Mouse (Mus musculus): ENCODE results near the gene Setd5. TPM values are rescaled to one million over a fixed set of nuclear protein-coding genes. Genes with fewer than 3 reads are reported as not detected.
A peak's percentile ranks its signal among the peaks of the same experiment; 100 is the strongest.

Gene Setd5
- polyA plus RNA-seq, 1 experiment from 2014 or later, result 44.1 TPM

GRCm38 (mm10) chr6:113047016-113047746 is 30.0 kb upstream of the Setd5 start:
- Histone ChIP-seq H3K27ac (ENCODE audit: low read depth, low read length) (no peak overlapping the region), H3K4me1 (ENCODE audit: control insufficient read depth, insufficient read depth, low read length) (peaks cover 15% of the 10 kb centered on the region), H3K27me3 (replicated peaks; ENCODE audit: control insufficient read depth, insufficient read depth, low read length) (no peaks in the 10 kb centered on the region), H3K4me3 (ENCODE audit: low read depth, low read length) (peak overlapping the region; percentile 75), H3K4me2 (ENCODE audit: low read length) (peak overlapping the region; percentile 93), H3K9ac (ENCODE audit: low read length) (peak overlapping the region; percentile 66), H3K9me3 (replicated peaks; ENCODE audit: control insufficient read depth, low read length) (no peaks in the 10 kb centered on the region), H3K36me3 (ENCODE audit: control insufficient read depth, insufficient read depth, low read length) (peaks cover 31% of the 10 kb centered on the region)
- ATAC-seq (no peak), DNase-seq (ENCODE audit: low spot score) (no peak)
- 68% methylated on average over 15 of the region's 15 CpGs for WGBS

DNA sequence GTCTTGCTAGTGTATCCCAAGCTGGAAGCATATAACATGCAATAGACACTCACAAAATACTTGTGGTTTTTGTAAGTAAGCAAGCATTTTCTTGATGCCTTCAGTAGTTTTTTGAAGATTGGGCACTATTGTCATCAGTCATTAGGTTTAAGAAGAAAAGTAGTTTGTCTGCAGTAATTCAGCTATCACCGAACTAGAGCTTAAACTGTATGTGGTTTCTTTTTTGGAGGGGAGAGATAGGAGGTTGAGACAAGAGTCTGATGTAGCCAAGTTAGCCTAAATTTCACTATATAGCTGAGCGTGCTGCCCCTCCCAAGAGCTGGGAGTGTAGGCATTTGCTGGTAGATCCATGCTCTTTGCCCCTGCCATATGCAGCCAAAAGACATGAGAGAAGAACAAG is 28.8 kb upstream of the Setd5 start:
- ATAC-seq, result no peak
- WGBS, result 91% methylated on average over 2 of the region's 2 CpGs

GRCm38 (mm10) chr6:113049159-113049558 is 28.0 kb upstream of the Setd5 start:
- no peak for DNase-seq (ENCODE audit: low spot score)
- WGBS, result 89% methylated on average over 3 of the region's 3 CpGs

More for the DNA sequence above, 28.8 kb upstream of the Setd5 start:
- peaks cover 42% of the 10 kb centered on the region for H3K36me3 ChIP-seq (ENCODE audit: control insufficient read depth, insufficient read depth, low read length)
- DNase-seq (ENCODE audit: low spot score), result no peak
- H3K4me3 ChIP-seq (ENCODE audit: low read depth, low read length), result no peak overlapping the region
- H3K27ac ChIP-seq (ENCODE audit: low read depth, low read length), result no peak overlapping the region
- no peak overlapping the region for H3K9ac ChIP-seq (ENCODE audit: low read length)
- no peaks in the 10 kb centered on the region for H3K9me3 ChIP-seq (replicated peaks; ENCODE audit: control insufficient read depth, low read length)
- H3K4me1 ChIP-seq (ENCODE audit: control insufficient read depth, insufficient read depth, low read length), result peaks cover 15% of the 10 kb centered on the region
- H3K27me3 ChIP-seq (replicated peaks; ENCODE audit: control insufficient read depth, insufficient read depth, low read length), result no peaks in the 10 kb centered on the region
- H3K4me2 ChIP-seq (ENCODE audit: low read length), result no peak overlapping the region

GRCm38 (mm10) chr6:113052972-113053371 is 24.2 kb upstream of the Setd5 start:
- ATAC-seq (no peak), DNase-seq (ENCODE audit: low spot score) (no peak)
- Histone ChIP-seq H3K9me3 (replicated peaks; ENCODE audit: control insufficient read depth, low read length) (no peaks in the 10 kb centered on the region), H3K4me2 (ENCODE audit: low read length) (no peak overlapping the region), H3K27me3 (replicated peaks; ENCODE audit: control insufficient read depth, insufficient read depth, low read length) (no peaks in the 10 kb centered on the region), H3K27ac (ENCODE audit: low read depth, low read length) (no peak overlapping the region), H3K4me3 (ENCODE audit: low read depth, low read length) (no peak overlapping the region), H3K4me1 (ENCODE audit: control insufficient read depth, insufficient read depth, low read length) (peaks cover 2% of the 10 kb centered on the region; the same call in 1 of the 2 replicates), H3K36me3 (ENCODE audit: control insufficient read depth, insufficient read depth, low read length) (peaks cover 77% of the 10 kb centered on the region), H3K9ac (ENCODE audit: low read length) (no peak overlapping the region)
- 89% methylated on average over 3 of the region's 3 CpGs for WGBS

More at GRCm38 (mm10) chr6:113049159-113049558, 28.0 kb upstream of the Setd5 start:
- Histone ChIP-seq H3K9ac (ENCODE audit: low read length) (no peak overlapping the region), H3K4me3 (ENCODE audit: low read depth, low read length) (no peak overlapping the region), H3K9me3 (replicated peaks; ENCODE audit: control insufficient read depth, low read length) (no peaks in the 10 kb centered on the region), H3K27me3 (replicated peaks; ENCODE audit: control insufficient read depth, insufficient read depth, low read length) (no peaks in the 10 kb centered on the region), H3K36me3 (ENCODE audit: control insufficient read depth, insufficient read depth, low read length) (peaks cover 43% of the 10 kb centered on the region), H3K4me2 (ENCODE audit: low read length) (no peak overlapping the region), H3K4me1 (ENCODE audit: control insufficient read depth, insufficient read depth, low read length) (peaks cover 15% of the 10 kb centered on the region), H3K27ac (ENCODE audit: low read depth, low read length) (no peak overlapping the region)
- no peak for ATAC-seq

DNA sequence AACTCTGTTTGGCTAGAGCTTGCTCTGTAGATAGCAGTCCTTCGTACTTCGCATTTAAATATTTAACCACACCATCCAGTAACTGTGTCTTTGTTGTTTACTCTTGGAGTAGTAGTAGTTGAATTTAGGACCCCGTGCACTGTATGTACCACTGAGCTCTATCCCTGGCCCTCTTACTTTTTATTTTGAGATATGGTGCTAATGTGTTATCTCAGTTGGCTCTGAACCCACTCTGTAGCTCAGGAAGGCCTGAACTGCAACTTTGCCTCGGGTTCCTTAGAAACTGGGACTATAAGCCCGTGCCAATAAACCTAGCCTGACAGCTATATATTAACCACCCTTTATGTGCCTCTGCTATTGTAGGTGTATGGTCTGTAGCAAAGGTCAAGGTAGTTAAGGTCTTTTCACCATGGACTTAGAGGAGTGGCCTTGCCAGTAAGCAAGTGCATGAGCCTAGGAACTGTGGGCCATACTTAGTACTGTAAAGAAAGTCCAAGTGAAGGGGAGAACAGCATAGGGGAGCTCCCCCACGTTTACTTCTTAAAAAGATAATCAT is 22.5 kb upstream of the Setd5 start:
- H3K4me1 ChIP-seq (ENCODE audit: control insufficient read depth, insufficient read depth, low read length), result no peaks in the 10 kb centered on the region

DNA sequence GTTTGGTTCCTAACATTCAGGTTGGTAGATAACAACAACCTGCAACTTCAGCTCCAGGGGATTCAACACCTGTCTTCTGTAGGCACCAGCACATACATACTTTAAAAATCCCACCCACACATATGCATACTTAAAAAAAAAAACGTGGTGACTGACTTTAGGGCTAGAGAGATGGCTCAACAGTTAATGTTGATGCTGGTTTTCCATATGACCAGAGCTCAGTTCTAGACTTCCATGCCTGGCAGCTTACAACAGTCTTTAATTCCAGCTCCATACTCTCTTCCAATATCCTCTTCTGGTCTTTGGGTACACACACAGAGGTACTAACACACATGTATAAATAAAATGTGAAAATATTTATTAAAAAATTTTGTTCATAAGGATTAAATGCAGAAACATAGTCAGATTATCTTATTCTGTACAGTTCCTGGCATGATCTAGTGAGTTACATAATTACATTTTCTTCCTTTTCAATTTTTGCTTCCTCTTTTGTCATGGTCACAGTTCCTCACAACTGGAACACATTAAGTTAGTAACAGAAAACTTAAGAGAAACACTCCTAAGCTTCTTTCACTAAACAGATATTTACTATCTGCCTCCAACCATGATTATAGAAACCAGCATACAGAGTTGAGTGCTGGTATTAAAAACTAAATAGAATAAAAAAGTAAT is 16.1 kb upstream of the Setd5 start:
- Histone ChIP-seq H3K9ac (ENCODE audit: low read length) (no peak overlapping the region), H3K36me3 (ENCODE audit: control insufficient read depth, insufficient read depth, low read length) (peaks cover 85% of the 10 kb centered on the region), H3K9me3 (replicated peaks; ENCODE audit: control insufficient read depth, low read length) (no peaks in the 10 kb centered on the region), H3K4me3 (ENCODE audit: low read depth, low read length) (no peak overlapping the region), H3K27me3 (replicated peaks; ENCODE audit: control insufficient read depth, insufficient read depth, low read length) (no peaks in the 10 kb centered on the region), H3K27ac (ENCODE audit: low read depth, low read length) (no peak overlapping the region), H3K4me1 (ENCODE audit: control insufficient read depth, insufficient read depth, low read length) (0 out of 2 replicates have a peak, but pooled peaks cover 3% of the 10 kb centered on the region), H3K4me2 (ENCODE audit: low read length) (no peak overlapping the region)
- DNase-seq (ENCODE audit: low spot score) (no peak), ATAC-seq (no peak)
- WGBS, result 67% methylated on average over 1 of the region's 1 CpGs

More for the DNA sequence above, 22.5 kb upstream of the Setd5 start:
- H3K9me3 ChIP-seq (replicated peaks; ENCODE audit: control insufficient read depth, low read length), result no peaks in the 10 kb centered on the region
- H3K4me3 ChIP-seq (ENCODE audit: low read depth, low read length), result no peak overlapping the region
- H3K27me3 ChIP-seq (replicated peaks; ENCODE audit: control insufficient read depth, insufficient read depth, low read length), result no peaks in the 10 kb centered on the region
- no peak overlapping the region for H3K27ac ChIP-seq (ENCODE audit: low read depth, low read length)
- H3K36me3 ChIP-seq (ENCODE audit: control insufficient read depth, insufficient read depth, low read length), result peaks cover 77% of the 10 kb centered on the region
- H3K9ac ChIP-seq (ENCODE audit: low read length), result no peak overlapping the region
- H3K4me2 ChIP-seq (ENCODE audit: low read length), result no peak overlapping the region
- DNase-seq (ENCODE audit: low spot score) (no peak), ATAC-seq (no peak)
- WGBS, result 91% methylated on average over 6 of the region's 6 CpGs

DNA sequence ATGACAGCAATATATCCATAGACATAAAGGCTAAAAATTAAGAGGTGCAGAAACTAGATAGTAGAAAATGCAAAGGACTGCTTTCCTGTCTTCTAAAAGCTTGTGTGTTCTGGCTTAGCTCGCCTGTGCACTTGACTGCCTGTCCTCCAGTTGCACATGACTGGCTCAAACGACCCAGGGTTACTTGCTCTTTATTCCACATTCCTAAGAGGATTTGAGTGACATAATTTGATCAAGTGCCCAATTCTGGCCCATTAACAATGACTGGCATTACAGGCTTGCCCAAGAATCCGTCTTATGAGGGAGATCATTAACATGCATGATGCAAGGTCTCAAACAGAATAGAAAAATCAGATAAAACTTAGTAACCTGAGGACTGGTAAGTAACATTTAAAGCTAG is 14.9 kb upstream of the Setd5 start:
- no peak overlapping the region for H3K4me2 ChIP-seq (ENCODE audit: low read length)
- no peak overlapping the region for H3K9ac ChIP-seq (ENCODE audit: low read length)
- ATAC-seq (peak; percentile 57), DNase-seq (ENCODE audit: low spot score) (peak; percentile 63)
- H3K9me3 ChIP-seq (replicated peaks; ENCODE audit: control insufficient read depth, low read length), result no peaks in the 10 kb centered on the region
- no peak overlapping the region for H3K27ac ChIP-seq (ENCODE audit: low read depth, low read length)
- whole genome bisulfite sequencing, result 11% methylated on average over 3 of the region's 3 CpGs
- H3K4me1 ChIP-seq (ENCODE audit: control insufficient read depth, insufficient read depth, low read length), result 0 out of 2 replicates have a peak, but pooled peaks cover 3% of the 10 kb centered on the region
- H3K27me3 ChIP-seq (replicated peaks; ENCODE audit: control insufficient read depth, insufficient read depth, low read length), result no peaks in the 10 kb centered on the region
- H3K4me3 ChIP-seq (ENCODE audit: low read depth, low read length), result no peak overlapping the region
- H3K36me3 ChIP-seq (ENCODE audit: control insufficient read depth, insufficient read depth, low read length), result peaks cover 85% of the 10 kb centered on the region

GRCm38 (mm10) chr6:113063363-113063762 is 13.8 kb upstream of the Setd5 start:
- Histone ChIP-seq H3K9me3 (replicated peaks; ENCODE audit: control insufficient read depth, low read length) (no peaks in the 10 kb centered on the region), H3K4me1 (ENCODE audit: control insufficient read depth, insufficient read depth, low read length) (0 out of 2 replicates have a peak, but pooled peaks cover 3% of the 10 kb centered on the region), H3K4me3 (ENCODE audit: low read depth, low read length) (no peak overlapping the region), H3K4me2 (ENCODE audit: low read length) (no peak overlapping the region), H3K27ac (ENCODE audit: low read depth, low read length) (no peak overlapping the region), H3K9ac (ENCODE audit: low read length) (no peak overlapping the region), H3K36me3 (ENCODE audit: control insufficient read depth, insufficient read depth, low read length) (peaks cover 88% of the 10 kb centered on the region), H3K27me3 (replicated peaks; ENCODE audit: control insufficient read depth, insufficient read depth, low read length) (no peaks in the 10 kb centered on the region)
- 89% methylated on average over 10 of the region's 10 CpGs for WGBS
- DNase-seq (ENCODE audit: low spot score) (no peak), ATAC-seq (no peak)
